Mouse (Mus musculus): ENCODE results near the gene Dmpk. TPM values are rescaled to one million over a fixed set of nuclear protein-coding genes. Genes with fewer than 3 reads are reported as not detected.

The Dmpk gene
- polyA plus RNA-seq, 1 experiment from 2014 or later, result 50.8 TPM

DNA sequence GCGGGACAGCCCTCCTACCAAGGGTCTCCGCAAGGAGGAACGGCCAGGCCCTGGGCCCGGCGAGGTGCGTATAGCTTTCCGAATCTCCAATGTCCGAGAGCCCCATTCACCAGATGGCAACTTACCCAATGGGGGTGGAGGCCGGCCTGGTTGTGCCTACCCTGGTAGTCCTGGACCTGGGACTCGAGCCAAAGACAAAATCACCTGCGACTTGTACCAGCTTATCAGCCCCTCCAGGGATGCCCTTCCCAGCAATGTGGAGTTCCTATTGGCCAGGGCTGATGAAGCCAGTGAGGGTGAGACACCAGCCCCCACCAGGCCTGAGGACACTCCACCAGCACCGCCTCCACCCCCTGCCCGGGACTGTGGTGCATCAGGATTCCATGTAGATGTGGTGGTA is 52.5 kb downstream of the Dmpk start:
- H3K9ac ChIP-seq (ENCODE audit: low read depth, low read length), result no peak overlapping the region
- H3K27me3 ChIP-seq (replicated peaks; ENCODE audit: control insufficient read depth, insufficient read depth, low read length), result no peaks in the 10 kb centered on the region
- H3K27ac ChIP-seq (ENCODE audit: low read depth, low read length), result 0 out of 2 replicates have a peak overlapping the region, but pooled peaks have one; percentile 21
- no peaks in the 10 kb centered on the region for H3K9me3 ChIP-seq (ENCODE audit: control insufficient read depth)
- no peak for TF ChIP-seq CTCF (IDR thresholded peaks at IDR 0.05; ENCODE audit: low read depth)
- 96% methylated on average over 13 of the region's 13 CpGs for WGBS
- no peak for ATAC-seq
- H3K4me1 ChIP-seq (replicated peaks; ENCODE audit: control insufficient read depth, insufficient read depth, low read length), result no peaks in the 10 kb centered on the region
- H3K4me3 ChIP-seq (ENCODE audit: low read depth, low read length), result no peak overlapping the region
- peaks cover 47% of the 10 kb centered on the region for H3K36me3 ChIP-seq (ENCODE audit: control insufficient read depth, insufficient read depth)
- H3K4me2 ChIP-seq (replicated peaks; ENCODE audit: low read depth), result no peak overlapping the region

DNA sequence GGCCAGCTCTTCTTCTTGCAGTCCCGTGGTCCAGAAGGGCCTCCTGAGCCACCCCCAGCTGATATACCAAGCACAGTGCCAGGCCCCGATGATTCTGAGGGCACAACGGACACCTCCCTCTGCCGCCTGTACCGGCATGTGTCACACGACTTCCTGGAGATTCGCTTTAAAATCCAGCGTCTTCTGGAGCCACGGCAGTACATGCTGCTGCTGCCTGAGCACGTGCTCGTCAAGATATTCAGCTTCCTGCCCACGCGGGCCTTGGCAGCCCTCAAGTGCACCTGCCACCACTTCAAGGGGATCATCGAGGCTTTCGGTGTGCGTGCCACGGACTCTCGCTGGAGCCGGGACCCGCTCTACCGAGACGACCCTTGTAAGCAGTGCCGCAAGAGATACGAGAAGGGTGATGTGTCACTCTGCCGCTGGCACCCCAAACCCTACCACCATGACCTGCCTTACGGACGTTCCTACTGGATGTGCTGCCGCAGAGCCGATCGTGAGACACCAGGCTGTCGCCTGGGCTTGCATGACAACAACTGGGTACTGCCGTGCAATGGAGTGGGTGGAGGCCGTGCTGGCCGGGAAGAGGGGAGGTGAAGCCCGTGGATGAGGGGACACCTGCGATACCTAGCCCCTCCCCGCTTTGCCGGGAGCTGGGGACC is 53.2 kb downstream of the Dmpk start:
- WGBS, result 94% methylated on average over 38 of the region's 38 CpGs
- Histone ChIP-seq H3K27me3 (replicated peaks; ENCODE audit: control insufficient read depth, insufficient read depth, low read length) (no peaks in the 10 kb centered on the region), H3K4me3 (ENCODE audit: low read depth, low read length) (no peak overlapping the region), H3K36me3 (ENCODE audit: control insufficient read depth, insufficient read depth) (peaks cover 47% of the 10 kb centered on the region), H3K4me2 (replicated peaks; ENCODE audit: low read depth) (no peak overlapping the region), H3K27ac (ENCODE audit: low read depth, low read length) (no peak overlapping the region), H3K4me1 (replicated peaks; ENCODE audit: control insufficient read depth, insufficient read depth, low read length) (no peaks in the 10 kb centered on the region), H3K9ac (ENCODE audit: low read depth, low read length) (no peak overlapping the region), H3K9me3 (ENCODE audit: control insufficient read depth) (no peaks in the 10 kb centered on the region)
- ATAC-seq, result no peak
- no peak for TF ChIP-seq CTCF (IDR thresholded peaks at IDR 0.05; ENCODE audit: low read depth)

DNA sequence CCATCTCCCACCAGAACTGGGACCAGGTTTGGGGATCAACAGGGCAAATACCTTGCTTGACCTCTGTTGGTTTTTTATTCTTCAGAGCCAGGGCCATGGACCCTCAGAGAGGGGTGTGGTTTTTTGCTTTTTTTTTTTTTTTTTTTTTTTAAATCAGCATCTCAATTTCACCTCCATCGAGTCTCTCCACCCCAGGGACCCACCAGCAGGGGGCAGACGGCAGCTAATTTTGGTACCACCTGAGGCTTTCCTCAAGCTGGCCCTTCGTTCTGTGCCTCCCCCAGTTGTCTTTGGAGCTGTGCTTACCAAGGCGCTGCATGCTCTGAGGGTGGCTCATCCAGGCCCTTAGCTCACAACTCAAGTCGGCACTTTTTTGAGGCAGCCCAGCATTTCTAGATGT is 53.7 kb downstream of the Dmpk start:
- Histone ChIP-seq H3K4me2 (replicated peaks; ENCODE audit: low read depth) (no peak overlapping the region), H3K27me3 (replicated peaks; ENCODE audit: control insufficient read depth, insufficient read depth, low read length) (no peaks in the 10 kb centered on the region), H3K9ac (ENCODE audit: low read depth, low read length) (no peak overlapping the region), H3K9me3 (ENCODE audit: control insufficient read depth) (no peaks in the 10 kb centered on the region), H3K4me1 (replicated peaks; ENCODE audit: control insufficient read depth, insufficient read depth, low read length) (no peaks in the 10 kb centered on the region), H3K4me3 (ENCODE audit: low read depth, low read length) (no peak overlapping the region), H3K27ac (ENCODE audit: low read depth, low read length) (no peak overlapping the region), H3K36me3 (ENCODE audit: control insufficient read depth, insufficient read depth) (peaks cover 47% of the 10 kb centered on the region)
- TF ChIP-seq CTCF (IDR thresholded peaks at IDR 0.05; ENCODE audit: low read depth), result peak; percentile 63
- WGBS, result 52% methylated on average over 5 of the region's 5 CpGs
- ATAC-seq, result no peak

Small RNAs within 50 kb of the gene (microRNA-seq; reads per million reads assigned to microRNA genes)
- gene Mir3100, result not detected

Other genes starting within 250 kb of the Dmpk start
- 0.72 and 1.4 TPM in 2 replicates for gene Mill2, start 243.9 kb upstream of the Dmpk start, polyA plus RNA-seq (2015; fragmentation: Nextera tagmentation; extraction: Ambion mirVana)
- gene Pglyrp1, start 212.5 kb upstream of the Dmpk start, polyA plus RNA-seq (2015; fragmentation: Nextera tagmentation; extraction: Ambion mirVana), result 141 and 155 TPM in 2 replicates
- 13.5 and 15.1 TPM in 2 replicates for gene Ccdc61, start 173.4 kb upstream of the Dmpk start, polyA plus RNA-seq (2015; fragmentation: Nextera tagmentation; extraction: Ambion mirVana)
- 0.18 and 0.24 TPM in 2 replicates for gene Nova2, start 158.0 kb upstream of the Dmpk start, polyA plus RNA-seq (2015; fragmentation: Nextera tagmentation; extraction: Ambion mirVana)
- gene Nanos2, start 96.4 kb upstream of the Dmpk start, polyA plus RNA-seq (2015; fragmentation: Nextera tagmentation; extraction: Ambion mirVana), result not detected in 2 replicates
- gene Mypop, start 92.6 kb upstream of the Dmpk start, polyA plus RNA-seq (2015; fragmentation: Nextera tagmentation; extraction: Ambion mirVana), result 1.1 and 1.2 TPM in 2 replicates
- gene Irf2bp1, start 79.8 kb upstream of the Dmpk start, polyA plus RNA-seq (2015; fragmentation: Nextera tagmentation; extraction: Ambion mirVana), result 11.4 and 11.9 TPM in 2 replicates
- 11.8 and 12.4 TPM in 2 replicates for gene Foxa3, start 60.3 kb upstream of the Dmpk start, polyA plus RNA-seq (2015; fragmentation: Nextera tagmentation; extraction: Ambion mirVana)
- 8.9 and 9.1 TPM in 2 replicates for gene Sympk, start 59.5 kb upstream of the Dmpk start, polyA plus RNA-seq (2015; fragmentation: Nextera tagmentation; extraction: Ambion mirVana)
- not detected in 2 replicates for gene Rsph6a, start 29.2 kb upstream of the Dmpk start, polyA plus RNA-seq (2015; fragmentation: Nextera tagmentation; extraction: Ambion mirVana)
- 4.7 and 5.4 TPM in 2 replicates for gene Dmwd, start 7.6 kb upstream of the Dmpk start, polyA plus RNA-seq (2015; fragmentation: Nextera tagmentation; extraction: Ambion mirVana)
- 4.6 and 5.1 TPM in 2 replicates for gene Six5, start 10.7 kb downstream of the Dmpk start, polyA plus RNA-seq (2015; fragmentation: Nextera tagmentation; extraction: Ambion mirVana)
- 0.38 and 0.39 TPM in 2 replicates for gene Gm4969, start 34.5 kb downstream of the Dmpk start, polyA plus RNA-seq (2015; fragmentation: Nextera tagmentation; extraction: Ambion mirVana)
- gene Fbxo46, start 36.0 kb downstream of the Dmpk start, polyA plus RNA-seq (2015; fragmentation: Nextera tagmentation; extraction: Ambion mirVana), result 4.8 and 5.1 TPM in 2 replicates
- 7.3 and 8.1 TPM in 2 replicates for gene Qpctl, start 65.4 kb downstream of the Dmpk start, polyA plus RNA-seq (2015; fragmentation: Nextera tagmentation; extraction: Ambion mirVana)
- 66.3 and 69.6 TPM in 2 replicates for gene Snrpd2, start 65.9 kb downstream of the Dmpk start, polyA plus RNA-seq (2015; fragmentation: Nextera tagmentation; extraction: Ambion mirVana)
- 0.48 and 0.67 TPM in 2 replicates for gene Gipr, start 82.3 kb downstream of the Dmpk start, polyA plus RNA-seq (2015; fragmentation: Nextera tagmentation; extraction: Ambion mirVana)
- gene Eml2, start 92.6 kb downstream of the Dmpk start, polyA plus RNA-seq (2015; fragmentation: Nextera tagmentation; extraction: Ambion mirVana), result 5.0 and 5.1 TPM in 2 replicates
- gene Gpr4, start 128.7 kb downstream of the Dmpk start, polyA plus RNA-seq (2015; fragmentation: Nextera tagmentation; extraction: Ambion mirVana), result 1.3 and 1.6 TPM in 2 replicates
- gene Opa3, start 144.5 kb downstream of the Dmpk start, polyA plus RNA-seq (2015; fragmentation: Nextera tagmentation; extraction: Ambion mirVana), result 26.5 and 27.5 TPM in 2 replicates
- gene Vasp, start 188.0 kb downstream of the Dmpk start, polyA plus RNA-seq (2015; fragmentation: Nextera tagmentation; extraction: Ambion mirVana), result 98.5 and 106 TPM in 2 replicates
- 0.12 and 0.14 TPM in 2 replicates for gene Ppm1n, start 196.2 kb downstream of the Dmpk start, polyA plus RNA-seq (2015; fragmentation: Nextera tagmentation; extraction: Ambion mirVana)
- 7.1 and 9.3 TPM in 2 replicates for gene Rtn2, start 198.8 kb downstream of the Dmpk start, polyA plus RNA-seq (2015; fragmentation: Nextera tagmentation; extraction: Ambion mirVana)
- 0.12 and 0.54 TPM in 2 replicates for gene Fosb, start 226.2 kb downstream of the Dmpk start, polyA plus RNA-seq (2015; fragmentation: Nextera tagmentation; extraction: Ambion mirVana)

Data from intestine, postnatal 0 days (tissue).